Mouse (Mus musculus): ENCODE results near the gene Cnpy3. TPM values are rescaled to one million over a fixed set of nuclear protein-coding genes. Genes with fewer than 3 reads are reported as not detected.
"Not testable (repeated sequence)": the region's sequence is repeated elsewhere in the genome, so short reads cannot be mapped to it uniquely, and the experiment has no call there.

Gene Cnpy3
- polyA plus RNA-seq, 2 experiments, result 17.7 to 18.0 TPM

- Histone ChIP-seq H3K9me3 (ENCODE audit: control insufficient read depth, low read length) (no peaks in the 10 kb centered on the region), H3K27ac (no peak overlapping the region), H3K27me3 (ENCODE audit: control insufficient read depth, insufficient read depth, low read length) (no peaks in the 10 kb centered on the region), H3K4me3 (ENCODE audit: insufficient read depth in 1 of 2, low read depth in 2 of 2, low read length in 2 of 2) (no peak overlapping the region), H3K4me2 (ENCODE audit: low read depth) (no peak overlapping the region), H3K36me3 (replicated peaks; ENCODE audit: control insufficient read depth, insufficient read depth, low read depth) (no peaks in the 10 kb centered on the region), H3K9ac (replicated peaks) (no peak overlapping the region), H3K4me1 (replicated peaks; ENCODE audit: control insufficient read depth in 2 of 2, insufficient read depth in 2 of 2, low read length in 1 of 2) (peaks cover 0 to 9% of the 10 kb centered on the region in 2 experiments; a peak in 2 of 4 replicates)
- WGBS (ENCODE audit: insufficient replicate concordance), result 67% methylated on average over 2 of the region's 2 CpGs
- no peak for TF ChIP-seq EP300 (IDR thresholded peaks at IDR 0.05; ENCODE audit: low read depth)
- TF ChIP-seq CTCF (IDR thresholded peaks at IDR 0.05; ENCODE audit: low read depth), result no peak
- DNase-seq (ENCODE audit: low read depth in 3 of 3, low spot score in 3 of 3), result no peak
- no peak for ATAC-seq (ENCODE audit: insufficient read depth)
Observed at GRCm38 (mm10) chr17:46792963-46793362, 40.9 kb upstream of the Cnpy3 start.

GRCm38 (mm10) chr17:46787974-46788373 is 36.0 kb upstream of the Cnpy3 start:
- ATAC-seq (ENCODE audit: insufficient read depth); H3K9me3 ChIP-seq (ENCODE audit: control insufficient read depth, low read length); DNase-seq (ENCODE audit: low read depth in 3 of 3, low spot score in 3 of 3); H3K4me3 ChIP-seq (ENCODE audit: insufficient read depth in 1 of 2, low read depth in 2 of 2, low read length in 2 of 2); H3K36me3 ChIP-seq (replicated peaks; ENCODE audit: control insufficient read depth, insufficient read depth, low read depth); H3K4me2 ChIP-seq (ENCODE audit: low read depth); H3K9ac ChIP-seq (replicated peaks); H3K27me3 ChIP-seq (ENCODE audit: control insufficient read depth, insufficient read depth, low read length); H3K27ac ChIP-seq: not testable (repeated sequence)
- H3K4me1 ChIP-seq (replicated peaks; ENCODE audit: control insufficient read depth in 2 of 2, insufficient read depth in 2 of 2, low read length in 1 of 2), result peaks cover 9 to 10% of the 10 kb centered on the region in 2 experiments
- WGBS (ENCODE audit: insufficient replicate concordance), result 60% methylated on average over 2 of the region's 2 CpGs

- 24% methylated on average over 5 of the region's 5 CpGs for WGBS (ENCODE audit: insufficient replicate concordance)
- Histone ChIP-seq H3K9ac (replicated peaks) (no peak overlapping the region), H3K27me3 (ENCODE audit: control insufficient read depth, insufficient read depth, low read length) (no peaks in the 10 kb centered on the region), H3K36me3 (replicated peaks; ENCODE audit: control insufficient read depth, insufficient read depth, low read depth) (no peaks in the 10 kb centered on the region), H3K4me1 (replicated peaks; ENCODE audit: control insufficient read depth in 2 of 2, insufficient read depth in 2 of 2, low read length in 1 of 2) (peaks cover 9 to 10% of the 10 kb centered on the region in 2 experiments), H3K9me3 (ENCODE audit: control insufficient read depth, low read length) (no peaks in the 10 kb centered on the region), H3K27ac (no peak overlapping the region), H3K4me3 (ENCODE audit: insufficient read depth in 1 of 2, low read depth in 2 of 2, low read length in 2 of 2) (no peak overlapping the region), H3K4me2 (ENCODE audit: low read depth) (peak overlapping the region; percentile 0)
- TF ChIP-seq EP300 (IDR thresholded peaks at IDR 0.05; ENCODE audit: low read depth) (peak; percentile 82), CTCF (IDR thresholded peaks at IDR 0.05; ENCODE audit: low read depth) (no peak)
- peak; percentile 40 to 58 (median 53) for DNase-seq (ENCODE audit: low read depth in 3 of 3, low spot score in 3 of 3)
- peak; percentile 46 for ATAC-seq (ENCODE audit: insufficient read depth)
Observed at GRCm38 (mm10) chr17:46786952-46787351, 34.9 kb upstream of the Cnpy3 start.

GRCm38 (mm10) chr17:46783222-46783565 is 31.2 kb upstream of the Cnpy3 start:
- H3K4me3 ChIP-seq (ENCODE audit: insufficient read depth in 1 of 2, low read depth in 2 of 2, low read length in 2 of 2), result peak overlapping the region; percentile 33 to 88
- ATAC-seq (ENCODE audit: insufficient read depth), result no peak
- H3K4me1 ChIP-seq (replicated peaks; ENCODE audit: control insufficient read depth in 2 of 2, insufficient read depth in 2 of 2, low read length in 1 of 2), result peaks cover 9 to 10% of the 10 kb centered on the region in 2 experiments
- peak overlapping the region; percentile 89 for H3K4me2 ChIP-seq (ENCODE audit: low read depth)
- no peaks in the 10 kb centered on the region for H3K9me3 ChIP-seq (ENCODE audit: control insufficient read depth, low read length)
- peak overlapping the region; percentile 77 for H3K9ac ChIP-seq (replicated peaks)
- no peaks in the 10 kb centered on the region for H3K27me3 ChIP-seq (ENCODE audit: control insufficient read depth, insufficient read depth, low read length)
- peaks cover 25% of the 10 kb centered on the region for H3K36me3 ChIP-seq (replicated peaks; ENCODE audit: control insufficient read depth, insufficient read depth, low read depth)
- no peak for DNase-seq (ENCODE audit: low read depth in 3 of 3, low spot score in 3 of 3)
- 57% methylated on average over 2 of the region's 2 CpGs for WGBS (ENCODE audit: insufficient replicate concordance)
- H3K27ac ChIP-seq, result peak overlapping the region; percentile 53
- TF ChIP-seq CTCF (IDR thresholded peaks at IDR 0.05; ENCODE audit: low read depth), result no peak
- TF ChIP-seq EP300 (IDR thresholded peaks at IDR 0.05; ENCODE audit: low read depth), result no peak

GRCm38 (mm10) chr17:46782341-46783221 is 30.6 kb upstream of the Cnpy3 start, which contains the start of gene Rpl7l1:
TSS of gene Rpl7l1 (minus strand) at chr17:46782672.
- DNase-seq (ENCODE audit: low read depth in 3 of 3, low spot score in 3 of 3), result peak; percentile 86 to 89 (median 87)
- peaks cover 9 to 10% of the 10 kb centered on the region in 2 experiments for H3K4me1 ChIP-seq (replicated peaks; ENCODE audit: control insufficient read depth in 2 of 2, insufficient read depth in 2 of 2, low read length in 1 of 2)
- no peaks in the 10 kb centered on the region for H3K27me3 ChIP-seq (ENCODE audit: control insufficient read depth, insufficient read depth, low read length)
- under 1% methylated on average over 44 of the region's 44 CpGs for WGBS (ENCODE audit: insufficient replicate concordance)
- peak within 1 kb of the TSS; percentile 80 for H3K9ac ChIP-seq (replicated peaks)
- peak within 1 kb of the TSS; percentile 53 for H3K27ac ChIP-seq
- H3K4me3 ChIP-seq (ENCODE audit: insufficient read depth in 1 of 2, low read depth in 2 of 2, low read length in 2 of 2), result peak within 1 kb of the TSS; percentile 88 to 99
- peaks cover 31% of the 10 kb centered on the region for H3K36me3 ChIP-seq (replicated peaks; ENCODE audit: control insufficient read depth, insufficient read depth, low read depth)
- TF ChIP-seq CTCF (IDR thresholded peaks at IDR 0.05; ENCODE audit: low read depth) (peak; percentile 80), EP300 (IDR thresholded peaks at IDR 0.05; ENCODE audit: low read depth) (0 out of 2 replicates have a peak, but pooled peaks have one; percentile 14)
- H3K9me3 ChIP-seq (ENCODE audit: control insufficient read depth, low read length), result no peaks in the 10 kb centered on the region
- H3K4me2 ChIP-seq (ENCODE audit: low read depth), result peak within 1 kb of the TSS; percentile 89
- ATAC-seq (ENCODE audit: insufficient read depth), result peak; percentile 93
